Mouse (Mus musculus) heart, embryonic 16.5 days (tissue): ENCODE data around the gene Gm20661. TPM values are rescaled to one million over a fixed set of nuclear protein-coding genes. Genes with fewer than 3 reads are reported as not detected.

Source experiments
- ATAC-seq: fragments of 200-750 bp; cut with Nextera tagmentation; replicated peaks from 2 replicates; pipeline ENCODE4 v1.8.0; 2017; ENCODE audit warnings: moderate number of reproducible peaks; ENCODE audit not compliant: insufficient read depth, low FRiP score; ENCODE audit errors: extremely low read depth
- H3K27ac ChIP-seq: fragments of 300-500 bp; sonication (generic); 2 replicates; pipeline ENCODE4 v1.5.1; 2014; ENCODE audit warnings: mild to moderate bottlenecking, low read length, control low read depth, moderate library complexity
- H3K27me3 ChIP-seq: fragments of 300-500 bp; sonication (generic); 2 replicates; pipeline ENCODE4 v1.6.1; 2014; ENCODE audit warnings: low read length, mixed read lengths; ENCODE audit not compliant: control insufficient read depth, insufficient read depth
- H3K36me3 ChIP-seq: fragments of 300-500 bp; sonication (generic); 2 replicates; pipeline ENCODE4 v1.6.1; 2014; ENCODE audit not compliant: control insufficient read depth, insufficient read depth
- H3K4me1 ChIP-seq: fragments of 300-500 bp; sonication (generic); 2 replicates; pipeline ENCODE4 v1.6.1; 2014; ENCODE audit warnings: low read length, mixed read lengths; ENCODE audit not compliant: control insufficient read depth, insufficient read depth
- H3K4me2 ChIP-seq: fragments of 300-500 bp; sonication (generic); 2 replicates; pipeline ENCODE4 v1.6.1; 2014; ENCODE audit warnings: low read depth, mild to moderate bottlenecking, control low read depth, low read length
- H3K4me3 ChIP-seq: fragments of 300-500 bp; sonication (generic); 2 replicates; pipeline ENCODE4 v1.5.1; 2014; ENCODE audit warnings: mild to moderate bottlenecking, control low read depth, low read length
- H3K9ac ChIP-seq: fragments of 300-500 bp; sonication (generic); 2 replicates; pipeline ENCODE4 v1.6.1; 2014; ENCODE audit warnings: low read length, control low read depth
- H3K9me3 ChIP-seq: fragments of 300-500 bp; sonication (generic); replicated peaks from 2 replicates; pipeline ENCODE4 v1.6.1; 2016; ENCODE audit warnings: low read length; ENCODE audit not compliant: control insufficient read depth
- WGBS: fragments of 180-500 bp; shearing (Covaris S2); extraction: QIAGEN DNeasy Blood & Tissue Kit; methylation state at CpG from one replicate; pipeline ENCODE4 v1.1.7; 2014; 5-methylcytosine and 5-hydroxymethylcytosine counted together
- polyA plus RNA-seq: library from polyadenylated mRNA; unstranded; fragments of >200 nt; fragmentation: Nextera tagmentation; extraction: Ambion mirVana; gene quantifications from 2 replicates; pipeline ENCODE4 v1.2.1, GENCODE M21; 2015

Gm20661 gene
- polyA plus RNA-seq, 1 experiment from 2014 or later = 2.6 TPM

DNA sequence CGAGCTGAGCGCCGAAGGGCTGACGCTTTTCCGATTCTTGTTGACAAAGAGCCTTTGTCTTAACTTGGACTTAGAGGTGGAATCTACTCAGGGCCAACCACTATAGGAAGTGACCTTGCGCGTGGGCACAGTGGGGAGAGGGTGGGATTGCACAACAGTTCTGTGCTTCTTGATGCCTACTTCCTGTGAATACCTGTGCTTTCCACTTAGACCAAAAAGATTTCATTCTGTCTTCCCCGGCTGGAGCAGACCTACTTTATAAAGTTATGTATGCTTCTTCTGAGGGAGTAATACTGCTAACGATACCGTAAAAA, 33.0 kb upstream of the Gm20661 start, which contains the start of gene Traip:
Gene Traip, plus strand, starts transcription at position 215 of the 314 bp plus-strand sequence.
- Histone ChIP-seq H3K9me3 (no peaks in the 10 kb centered on the region), H3K27me3 (no peaks in the 10 kb centered on the region), H3K4me3 (peak within 1 kb of the TSS; percentile 83), H3K4me1 (peaks cover 13% of the 10 kb centered on the region), H3K4me2 (peak within 1 kb of the TSS; percentile 78), H3K27ac (peak within 1 kb of the TSS; percentile 70), H3K9ac (peak within 1 kb of the TSS; percentile 81), H3K36me3 (no peaks in the 10 kb centered on the region)
- ATAC-seq = no peak
- 89% methylated on average over 10 of the region's 10 CpGs for WGBS

DNA sequence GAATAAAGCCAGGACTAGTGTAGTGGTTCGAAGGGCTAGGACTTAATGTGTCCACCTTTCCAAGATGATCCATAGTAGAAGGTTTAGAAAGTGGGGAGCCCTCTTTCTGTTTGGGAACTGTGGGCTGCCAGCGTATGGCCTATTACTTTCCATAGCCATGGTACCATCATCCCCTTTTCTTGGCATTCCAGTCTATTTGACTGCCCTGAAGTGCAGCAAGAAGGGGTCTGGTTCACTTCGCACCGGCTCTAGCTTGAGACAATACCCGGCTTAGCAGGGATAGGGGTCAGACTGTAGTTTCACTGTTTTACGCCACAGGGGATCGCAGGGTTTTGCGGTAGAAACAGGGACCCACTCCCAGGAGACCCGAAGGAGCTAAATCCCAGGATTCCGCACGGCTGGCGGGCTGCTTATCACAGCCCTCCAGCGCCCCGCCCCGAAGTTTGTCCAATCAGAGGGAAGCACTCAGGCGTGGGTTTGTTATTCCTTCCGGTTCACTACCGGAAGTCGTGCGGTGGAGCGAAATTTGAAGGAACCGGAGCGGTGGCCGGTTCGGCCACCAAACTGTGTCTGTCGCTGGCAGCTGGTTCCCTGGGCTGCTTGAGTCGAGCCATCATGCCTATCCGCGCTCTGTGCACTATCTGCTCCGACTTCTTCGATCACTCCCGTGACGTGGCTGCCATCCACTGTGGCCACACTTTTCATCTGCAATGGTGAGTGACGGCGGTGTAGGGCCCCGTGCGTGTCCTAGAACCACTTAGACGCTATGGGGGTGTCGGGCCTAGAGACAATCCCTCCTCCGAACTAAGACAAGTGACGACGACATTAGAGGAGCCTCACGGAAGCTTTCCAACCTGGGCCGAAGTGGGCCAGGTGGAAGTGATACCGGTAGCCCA, 32.1 kb upstream of the Gm20661 start:
- Histone ChIP-seq H3K4me2 (peak overlapping the region; percentile 78), H3K4me3 (peak overlapping the region; percentile 83), H3K36me3 (no peaks in the 10 kb centered on the region), H3K27me3 (no peaks in the 10 kb centered on the region), H3K27ac (peak overlapping the region; percentile 70), H3K4me1 (peaks cover 13% of the 10 kb centered on the region), H3K9me3 (no peaks in the 10 kb centered on the region), H3K9ac (peak overlapping the region; percentile 81)
- ATAC-seq = peak; percentile 93
- 15% methylated on average over 45 of the region's 45 CpGs for WGBS

DNA sequence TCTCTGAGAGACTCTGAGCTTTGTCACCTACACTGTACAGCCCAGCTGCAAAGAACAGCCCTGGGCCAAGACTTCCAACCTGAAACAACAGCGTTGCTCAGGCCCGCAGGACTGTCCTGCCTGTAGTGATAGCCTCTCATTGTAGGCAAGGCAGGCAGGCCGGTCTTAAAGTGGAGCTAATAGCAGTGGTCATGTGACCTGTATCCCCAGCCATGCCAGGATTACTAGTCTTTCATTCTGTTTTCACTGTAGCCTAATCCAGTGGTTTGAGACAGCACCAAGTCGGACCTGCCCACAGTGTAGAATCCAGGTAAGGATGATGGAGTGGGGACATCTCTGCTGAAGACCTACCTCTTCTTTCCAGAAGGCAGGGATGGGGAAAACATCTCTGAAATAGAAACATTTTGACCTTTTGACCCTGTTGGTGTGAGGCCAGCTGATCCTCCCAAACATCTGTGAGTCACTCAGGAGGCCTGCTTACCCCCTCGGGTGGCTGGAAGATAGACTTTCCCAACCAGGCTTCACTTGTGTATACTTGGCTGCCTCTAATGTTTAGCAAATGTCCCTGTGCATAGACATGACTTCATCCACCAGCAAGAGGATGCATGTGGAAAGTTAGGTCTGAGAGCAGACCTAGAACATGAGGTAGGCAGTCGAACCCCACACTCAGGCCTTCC, 27.1 kb upstream of the Gm20661 start:
- Histone ChIP-seq H3K36me3 (peaks cover 15% of the 10 kb centered on the region; the same call in 1 of the 2 replicates), H3K9me3 (no peaks in the 10 kb centered on the region), H3K4me2 (no peak overlapping the region), H3K4me1 (peaks cover 10% of the 10 kb centered on the region), H3K9ac (no peak overlapping the region), H3K27ac (no peak overlapping the region), H3K4me3 (no peak overlapping the region), H3K27me3 (no peaks in the 10 kb centered on the region)
- no peak for ATAC-seq
- 68% methylated on average over 6 of the region's 6 CpGs for WGBS

DNA sequence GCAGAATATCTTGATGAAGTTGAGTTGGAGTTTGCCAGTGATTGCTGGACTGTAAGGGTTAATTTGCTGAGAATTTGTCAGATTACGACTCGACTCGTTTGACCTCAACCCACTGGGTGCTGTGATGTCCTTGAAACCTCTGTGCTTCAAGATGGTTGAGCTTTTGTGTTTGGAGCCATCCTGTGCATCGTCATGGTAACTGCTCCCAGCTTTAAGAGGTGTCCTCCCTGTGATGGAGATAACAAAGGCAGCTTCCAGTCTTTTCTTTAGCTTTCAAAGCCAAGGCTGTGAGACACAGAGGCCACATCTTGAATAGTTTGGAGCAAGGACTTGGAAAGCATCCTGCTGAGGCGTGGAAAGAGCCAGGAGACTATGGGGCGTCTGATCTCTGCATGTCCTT, 25.7 kb upstream of the Gm20661 start:
- no peaks in the 10 kb centered on the region for H3K27me3 ChIP-seq
- no peak overlapping the region for H3K9ac ChIP-seq
- no peak overlapping the region for H3K4me3 ChIP-seq
- H3K27ac ChIP-seq = no peak overlapping the region
- H3K36me3 ChIP-seq = peaks cover 15% of the 10 kb centered on the region; the same call in 1 of the 2 replicates
- WGBS = 59% methylated on average over 6 of the region's 6 CpGs
- H3K4me1 ChIP-seq = no peaks in the 10 kb centered on the region
- no peaks in the 10 kb centered on the region for H3K9me3 ChIP-seq
- H3K4me2 ChIP-seq = no peak overlapping the region
- ATAC-seq = no peak

DNA sequence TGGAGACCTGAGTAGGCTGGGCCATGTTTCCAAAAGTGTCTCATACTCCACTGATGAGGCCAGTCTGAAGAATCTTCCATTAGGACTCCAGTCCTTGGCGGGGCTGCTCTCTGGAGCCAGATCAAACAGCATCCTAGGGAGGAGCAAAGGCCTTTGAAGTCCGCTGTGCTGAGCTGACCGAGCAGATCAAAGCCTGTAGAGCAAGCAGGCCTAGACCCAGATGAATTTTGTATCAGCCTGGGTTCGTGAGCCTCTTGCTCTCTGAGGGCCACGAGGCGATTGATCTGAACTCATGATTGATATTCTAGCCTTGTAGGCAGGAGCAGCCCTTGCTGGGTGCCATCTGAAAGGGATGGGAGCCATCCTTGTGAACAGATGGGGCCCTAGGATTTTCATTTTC, 23.0 kb upstream of the Gm20661 start:
- H3K4me3 ChIP-seq = no peak overlapping the region
- H3K36me3 ChIP-seq = peaks cover 15% of the 10 kb centered on the region; the same call in 1 of the 2 replicates
- H3K27ac ChIP-seq = no peak overlapping the region
- H3K9me3 ChIP-seq = no peaks in the 10 kb centered on the region
- WGBS = 71% methylated on average over 6 of the region's 6 CpGs
- no peak for ATAC-seq
- no peak overlapping the region for H3K4me2 ChIP-seq
- no peaks in the 10 kb centered on the region for H3K4me1 ChIP-seq
- H3K27me3 ChIP-seq = no peaks in the 10 kb centered on the region
- no peak overlapping the region for H3K9ac ChIP-seq

DNA sequence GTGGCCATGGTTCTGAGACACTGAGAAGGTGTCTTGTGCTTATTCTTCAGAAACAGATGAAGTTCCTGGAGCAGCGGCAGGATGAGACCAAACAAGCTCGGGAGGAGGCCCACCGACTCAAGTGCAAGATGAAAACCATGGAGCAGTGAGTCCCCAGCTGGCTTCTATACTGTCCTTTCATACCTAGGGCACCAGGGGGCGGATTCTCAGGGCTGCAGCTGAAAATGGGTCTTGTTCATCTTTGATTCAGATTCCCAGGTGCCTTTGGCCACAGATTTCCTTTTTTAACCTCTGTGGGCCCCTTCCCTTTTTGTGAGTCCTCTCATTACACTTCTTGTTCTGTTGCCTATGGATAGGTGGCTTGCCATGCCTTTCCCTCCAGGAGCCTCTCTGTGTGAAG, 21.9 kb upstream of the Gm20661 start:
- Histone ChIP-seq H3K36me3 (peaks cover 15% of the 10 kb centered on the region; the same call in 1 of the 2 replicates), H3K4me3 (no peak overlapping the region), H3K9ac (no peak overlapping the region), H3K9me3 (no peaks in the 10 kb centered on the region), H3K27me3 (no peaks in the 10 kb centered on the region), H3K4me1 (no peaks in the 10 kb centered on the region), H3K4me2 (no peak overlapping the region), H3K27ac (no peak overlapping the region)
- no peak for ATAC-seq
- WGBS = 71% methylated on average over 4 of the region's 4 CpGs

DNA sequence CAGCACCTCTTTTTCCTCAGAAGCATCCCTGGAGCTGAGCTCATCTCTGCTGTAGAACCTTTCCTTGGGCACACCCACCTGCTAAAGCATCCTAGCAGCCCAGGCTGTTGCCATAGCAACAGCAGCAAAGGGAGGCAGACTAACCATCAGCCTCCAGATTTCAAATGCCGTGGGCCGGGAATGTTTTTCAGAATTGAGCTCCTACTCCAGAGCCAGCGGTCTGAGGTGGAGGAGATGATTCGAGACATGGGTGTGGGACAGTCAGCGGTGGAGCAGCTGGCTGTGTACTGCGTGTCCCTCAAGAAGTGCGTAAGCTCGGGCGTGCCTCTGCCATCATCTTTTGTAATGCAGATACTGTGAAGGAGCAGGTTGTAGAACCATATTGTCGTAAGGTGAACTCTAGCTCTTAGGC, 21.5 kb upstream of the Gm20661 start:
- 83% methylated on average over 10 of the region's 10 CpGs for WGBS
- H3K36me3 ChIP-seq = peaks cover 15% of the 10 kb centered on the region; the same call in 1 of the 2 replicates

DNA sequence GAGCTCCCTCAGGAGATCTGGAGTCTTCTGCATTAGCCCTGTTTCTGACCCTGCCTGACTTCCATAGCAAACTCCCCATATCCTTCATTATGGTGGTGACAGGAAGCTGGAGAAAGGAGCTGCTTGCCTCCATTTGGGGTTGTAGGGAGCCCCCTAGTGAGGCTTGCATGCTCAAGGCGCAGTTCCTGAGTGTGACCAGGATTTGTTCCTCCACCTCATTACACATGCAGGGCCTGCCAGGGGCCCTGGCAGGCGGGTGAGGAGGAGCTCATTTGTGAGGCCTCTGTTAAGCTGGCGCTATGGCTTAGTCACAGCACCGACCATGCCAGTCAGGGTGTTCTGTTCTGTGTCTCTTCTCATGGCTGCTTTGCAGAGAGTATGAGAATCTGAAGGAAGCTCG, 21.0 kb upstream of the Gm20661 start:
- Histone ChIP-seq H3K36me3 (peaks cover 14% of the 10 kb centered on the region; the same call in 1 of the 2 replicates), H3K27me3 (no peaks in the 10 kb centered on the region), H3K4me1 (no peaks in the 10 kb centered on the region), H3K4me2 (no peak overlapping the region), H3K9me3 (no peaks in the 10 kb centered on the region), H3K4me3 (no peak overlapping the region), H3K27ac (no peak overlapping the region), H3K9ac (no peak overlapping the region)
- ATAC-seq = no peak
- 51% methylated on average over 5 of the region's 5 CpGs for WGBS

More for the DNA sequence above, 21.5 kb upstream of the Gm20661 start:
- no peak for ATAC-seq
- Histone ChIP-seq H3K27me3 (no peaks in the 10 kb centered on the region), H3K4me1 (no peaks in the 10 kb centered on the region), H3K9me3 (no peaks in the 10 kb centered on the region), H3K4me3 (no peak overlapping the region), H3K9ac (no peak overlapping the region), H3K4me2 (no peak overlapping the region), H3K27ac (no peak overlapping the region)

DNA sequence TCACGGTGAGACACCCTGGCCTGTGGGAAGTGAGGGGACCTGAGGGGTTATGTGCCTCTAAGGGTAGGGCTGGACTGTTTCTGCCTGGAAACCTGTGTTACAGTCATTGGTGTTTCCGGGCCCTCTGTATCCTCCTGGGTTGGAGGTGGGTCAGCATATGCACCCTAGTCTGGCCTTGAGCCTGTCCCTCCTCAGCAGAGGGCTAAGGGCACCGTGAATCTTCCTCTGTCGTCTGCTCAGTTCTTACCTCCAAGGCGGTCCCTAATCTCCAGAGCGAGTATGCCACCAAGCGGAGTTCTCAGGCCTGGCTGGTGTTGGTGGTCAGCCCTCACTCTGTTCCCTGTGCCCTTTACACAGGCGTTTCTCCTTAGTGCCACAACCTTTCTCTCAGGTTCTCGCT, 19.9 kb upstream of the Gm20661 start:
- Histone ChIP-seq H3K27me3 (no peaks in the 10 kb centered on the region), H3K4me1 (no peaks in the 10 kb centered on the region), H3K27ac (no peak overlapping the region), H3K4me3 (no peak overlapping the region), H3K9ac (no peak overlapping the region), H3K4me2 (no peak overlapping the region), H3K9me3 (no peaks in the 10 kb centered on the region), H3K36me3 (0 out of 2 replicates have a peak, but pooled peaks cover 7% of the 10 kb centered on the region)
- ATAC-seq = no peak
- 87% methylated on average over 9 of the region's 9 CpGs for WGBS
